Mouse (Mus musculus) right cerebral cortex, adult 18-20 months (tissue): Measurements from ENCODE around the gene Rae1.

Source experiments
- DNase-seq: peaks from one replicate; pipeline ENCODE4 v3.0.0; 2022; ENCODE audit warnings: mixed read lengths

The Rae1 gene

DNA sequence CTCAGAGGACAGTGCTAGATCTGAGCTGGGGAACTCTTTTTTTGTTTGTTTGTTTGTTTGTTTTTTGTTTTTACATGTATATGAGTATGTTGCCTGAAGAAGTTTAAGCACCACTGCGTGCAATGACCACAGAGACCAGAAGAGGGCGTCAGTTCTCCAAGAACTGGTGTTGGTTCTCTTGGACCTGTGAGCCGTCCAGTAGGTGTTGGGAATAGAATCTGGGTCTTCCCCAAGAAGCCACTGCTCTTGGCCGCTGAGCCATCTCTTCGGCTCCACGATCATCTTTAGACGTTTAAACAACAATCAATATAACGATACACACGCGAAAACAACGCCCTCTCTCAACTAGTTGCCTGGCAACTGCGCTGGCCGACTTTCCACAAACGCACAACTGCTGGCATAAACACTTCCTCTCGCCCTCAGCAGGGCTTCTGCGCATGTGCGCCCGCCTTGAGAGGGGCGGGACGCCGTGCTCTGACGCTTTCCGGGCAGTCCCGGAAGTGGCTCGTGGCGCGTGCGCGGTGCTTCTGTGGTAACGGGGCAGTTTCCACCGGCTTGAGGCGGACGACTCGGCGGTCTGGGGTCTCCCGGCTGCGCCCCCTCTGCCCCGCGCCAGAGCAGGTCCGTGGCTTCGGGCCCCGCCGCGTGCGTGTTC is at the start of gene Rae1:
Gene Rae1 (plus strand): TSS at position 488 of the 655 bp plus-strand sequence.
- peak; percentile 98 for DNase-seq

DNA sequence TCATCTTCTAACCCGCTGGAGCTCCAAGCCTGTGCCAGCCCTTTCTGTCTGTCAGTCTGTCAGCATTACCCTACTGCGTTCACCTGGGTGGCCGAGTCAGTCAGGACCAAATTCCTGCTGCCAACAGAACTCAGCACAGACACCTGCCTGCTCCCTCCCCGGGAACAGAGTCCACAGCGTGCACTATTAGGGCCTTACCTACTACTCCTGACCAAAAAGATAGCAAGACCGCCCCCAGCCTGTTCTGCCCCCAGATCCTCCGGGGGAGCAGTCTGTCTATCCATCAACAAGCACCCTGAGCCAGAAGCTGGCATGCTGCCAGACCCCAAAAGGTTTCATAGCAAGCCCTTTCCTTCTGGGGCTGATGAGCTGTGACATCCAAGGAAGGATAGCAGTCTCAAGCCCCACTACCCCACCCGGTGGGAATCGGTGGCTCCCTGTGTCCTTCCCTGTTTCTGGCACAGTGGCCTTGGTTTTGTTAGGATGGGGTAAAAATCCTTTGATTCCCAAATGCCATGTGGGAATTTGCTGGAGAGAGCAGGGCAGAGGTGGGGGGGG is 49.7 kb upstream of the Rae1 start:
- DNase-seq, result no peak

DNA sequence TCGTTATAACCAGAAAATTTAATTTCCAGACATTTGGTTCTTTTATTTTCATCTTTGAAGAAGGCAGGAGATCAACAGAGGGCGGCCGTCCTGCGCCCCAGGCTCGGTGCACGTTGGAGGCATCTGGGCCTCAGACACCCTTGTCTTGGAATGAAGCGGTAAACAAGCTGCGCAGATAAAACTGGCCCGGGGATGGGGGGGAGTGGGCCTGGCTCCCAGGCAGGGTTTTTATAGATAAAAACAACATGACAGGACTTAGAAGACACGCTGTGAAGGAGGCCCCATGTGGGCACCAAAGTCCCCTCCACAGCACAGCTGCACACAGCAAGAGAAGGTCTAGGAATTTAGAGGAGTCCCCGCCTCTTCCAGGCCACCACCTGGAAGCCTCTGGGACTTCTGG is 49.2 kb upstream of the Rae1 start:
- no peak for DNase-seq

DNA sequence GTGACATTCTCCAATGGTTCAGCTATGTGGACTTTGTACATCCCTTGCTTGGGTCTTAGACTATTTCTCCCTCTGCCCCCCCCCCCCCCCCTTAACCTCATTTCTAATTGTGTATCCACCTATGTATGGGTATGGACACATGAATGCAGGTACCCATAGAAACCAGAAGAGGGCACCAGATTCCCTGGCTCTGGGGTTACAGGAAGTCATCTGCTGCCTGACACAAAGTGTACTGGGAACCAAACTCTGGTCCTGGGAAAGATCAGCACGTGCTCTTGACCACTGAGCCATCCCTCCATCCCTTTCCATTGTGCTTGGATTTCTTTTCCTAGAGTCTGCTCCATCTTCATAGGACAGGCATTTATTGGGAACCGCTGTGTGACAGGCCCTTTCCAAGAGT is 47.9 kb upstream of the Rae1 start:
- DNase-seq, result no peak

DNA sequence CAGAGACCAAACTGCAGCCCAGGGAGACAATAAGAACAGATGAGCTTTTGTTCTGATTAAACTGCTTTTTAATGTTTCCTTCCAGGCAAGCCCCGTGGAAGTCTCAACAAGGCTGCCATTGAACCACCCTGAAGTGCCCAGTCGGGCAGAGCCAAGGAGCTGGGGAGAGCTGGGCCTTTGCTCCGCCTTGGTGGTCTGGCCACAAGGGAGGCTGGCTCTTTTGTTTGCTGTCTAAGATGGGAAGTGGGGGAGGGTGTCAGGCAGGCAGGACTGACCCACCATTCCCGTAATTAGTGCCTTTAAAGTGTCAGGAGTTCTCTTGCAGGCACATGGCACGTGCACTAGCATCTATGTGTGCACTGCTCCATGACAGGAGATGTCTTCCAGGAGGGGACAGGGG is 41.3 kb upstream of the Rae1 start:
- no peak for DNase-seq

DNA sequence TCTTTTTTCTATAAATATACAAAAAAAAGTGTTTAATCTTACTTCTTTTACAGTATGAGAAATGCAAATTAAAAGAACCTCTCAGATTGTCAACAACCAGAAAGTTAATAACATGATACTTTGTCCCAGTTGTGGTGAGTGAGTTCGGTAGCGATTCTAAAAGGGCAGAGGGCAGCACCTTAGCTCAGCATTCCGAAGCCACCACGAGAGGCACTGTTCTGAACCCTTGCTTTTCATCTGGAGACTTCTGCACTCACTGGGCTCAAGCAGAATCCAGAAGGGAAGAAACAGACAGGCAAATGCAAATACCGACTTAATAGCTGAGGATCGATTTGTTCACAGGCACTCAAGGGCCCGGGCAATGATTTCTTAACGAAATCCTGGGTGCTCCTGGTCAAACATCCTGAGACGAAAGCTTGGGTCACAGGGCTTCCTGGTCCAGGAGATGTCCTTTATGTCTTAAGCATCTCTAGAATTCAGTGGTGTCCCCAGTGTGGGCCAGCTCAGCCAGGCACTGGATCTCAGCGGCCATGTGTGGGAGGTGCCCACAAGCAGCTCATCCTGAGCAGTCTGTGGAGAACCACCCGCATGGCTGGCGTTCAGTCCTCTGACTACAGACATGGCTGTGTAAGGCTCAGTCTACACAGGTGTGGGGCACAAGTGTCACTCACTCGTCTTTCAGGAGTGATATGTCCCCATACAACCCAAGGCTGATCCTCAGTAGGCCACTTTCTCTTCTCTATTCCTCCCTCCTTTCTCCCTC is 40.7 kb upstream of the Rae1 start:
- no peak for DNase-seq

DNA sequence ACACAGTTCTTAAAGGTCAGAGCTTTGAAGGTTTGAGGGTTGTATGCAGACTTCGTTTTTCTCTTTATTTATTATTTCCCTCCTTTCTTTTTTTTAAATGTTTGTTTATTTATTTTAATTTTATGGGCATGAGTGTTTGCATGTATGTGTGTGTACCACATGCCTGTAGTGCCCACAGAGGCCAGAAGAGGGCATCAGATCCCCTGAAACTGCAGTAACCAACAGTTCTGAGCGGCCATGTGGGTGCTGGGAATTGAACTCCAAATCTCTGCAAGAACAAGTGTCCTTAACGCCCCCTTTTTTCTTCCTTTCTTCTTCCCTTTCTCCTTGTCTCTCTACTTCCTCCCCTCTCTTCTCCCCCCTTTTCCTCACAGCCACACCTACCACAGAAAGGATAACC is 39.6 kb upstream of the Rae1 start:
- DNase-seq, result no peak

DNA sequence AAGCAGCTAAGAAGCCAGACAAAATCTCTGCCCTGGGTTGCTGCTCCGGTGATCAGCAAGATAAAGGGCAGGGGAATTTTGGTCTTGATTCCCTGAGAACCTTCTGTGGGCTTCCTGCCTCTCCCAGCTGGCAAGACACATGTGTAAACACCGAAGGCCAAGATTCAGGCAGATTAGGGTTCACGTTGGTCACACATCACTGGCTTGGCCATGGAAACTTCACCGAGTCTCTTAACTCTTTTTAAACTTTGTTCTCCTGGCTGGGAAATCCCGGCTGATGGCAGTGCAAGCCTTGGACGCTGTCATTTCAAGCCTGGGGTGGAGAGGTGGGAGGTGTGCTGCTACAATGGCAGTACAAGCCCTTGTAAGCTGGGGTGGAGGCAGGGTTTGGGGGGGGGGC is 38.7 kb upstream of the Rae1 start:
- DNase-seq, result no peak

DNA sequence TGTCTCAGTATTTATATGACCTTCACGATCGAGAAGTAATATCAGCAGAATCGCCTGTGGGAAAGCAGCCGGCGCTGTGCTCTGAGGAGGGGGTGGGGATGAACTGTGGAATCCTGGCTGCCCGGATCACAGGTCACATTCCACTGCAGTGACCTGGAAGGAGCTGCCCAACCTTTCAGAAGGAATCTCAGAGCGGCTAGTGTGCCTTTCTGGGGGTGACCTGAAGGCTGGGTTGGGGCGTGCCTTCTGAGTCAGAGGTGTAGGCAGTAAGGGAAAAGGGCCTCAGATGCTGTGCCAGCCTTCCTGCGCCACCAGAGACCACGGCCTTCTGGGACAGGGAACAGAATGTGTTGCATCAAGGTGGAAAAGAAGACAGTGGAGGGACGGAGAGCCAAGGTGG is 34.7 kb upstream of the Rae1 start:
- DNase-seq, result no peak

DNA sequence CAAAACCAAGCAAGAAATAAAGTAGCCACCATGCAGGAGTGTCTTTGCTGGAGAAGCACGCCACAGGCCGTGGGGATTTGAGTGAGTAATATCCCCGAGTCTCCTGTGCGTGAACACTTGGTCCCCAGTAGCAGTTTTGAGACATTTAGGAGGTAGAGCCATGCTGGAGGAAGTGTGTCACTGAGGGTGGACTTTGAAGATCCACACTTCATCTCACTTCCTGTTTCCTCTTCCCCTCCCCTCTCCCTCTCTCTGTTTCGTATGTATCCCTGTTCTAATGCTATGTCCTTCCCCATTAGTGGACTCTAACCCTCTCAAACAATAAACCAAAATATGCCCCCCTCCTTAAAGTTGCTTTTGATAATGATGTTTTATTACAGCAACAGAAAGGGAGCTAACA is 33.4 kb upstream of the Rae1 start:
- DNase-seq, result no peak

DNA sequence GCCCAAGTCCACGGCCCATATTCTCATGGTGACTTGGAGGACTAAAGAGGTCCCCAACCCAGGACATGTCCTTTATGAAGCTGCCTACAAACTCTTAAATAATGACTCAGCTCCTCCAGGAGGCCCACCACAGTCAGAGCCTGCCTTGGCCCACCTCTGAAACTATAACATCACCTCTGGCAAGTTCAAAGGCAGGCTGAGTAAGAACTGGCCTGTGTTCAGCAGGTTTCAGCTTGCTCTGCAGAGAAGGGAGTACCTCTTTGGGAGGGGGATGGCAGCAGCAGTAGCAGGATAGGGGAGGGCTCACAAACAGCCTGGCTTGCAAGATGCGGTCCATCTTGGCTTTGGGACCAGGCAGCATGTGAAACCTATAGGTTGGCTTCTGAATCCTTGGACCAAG is 28.1 kb upstream of the Rae1 start:
- DNase-seq, result no peak

DNA sequence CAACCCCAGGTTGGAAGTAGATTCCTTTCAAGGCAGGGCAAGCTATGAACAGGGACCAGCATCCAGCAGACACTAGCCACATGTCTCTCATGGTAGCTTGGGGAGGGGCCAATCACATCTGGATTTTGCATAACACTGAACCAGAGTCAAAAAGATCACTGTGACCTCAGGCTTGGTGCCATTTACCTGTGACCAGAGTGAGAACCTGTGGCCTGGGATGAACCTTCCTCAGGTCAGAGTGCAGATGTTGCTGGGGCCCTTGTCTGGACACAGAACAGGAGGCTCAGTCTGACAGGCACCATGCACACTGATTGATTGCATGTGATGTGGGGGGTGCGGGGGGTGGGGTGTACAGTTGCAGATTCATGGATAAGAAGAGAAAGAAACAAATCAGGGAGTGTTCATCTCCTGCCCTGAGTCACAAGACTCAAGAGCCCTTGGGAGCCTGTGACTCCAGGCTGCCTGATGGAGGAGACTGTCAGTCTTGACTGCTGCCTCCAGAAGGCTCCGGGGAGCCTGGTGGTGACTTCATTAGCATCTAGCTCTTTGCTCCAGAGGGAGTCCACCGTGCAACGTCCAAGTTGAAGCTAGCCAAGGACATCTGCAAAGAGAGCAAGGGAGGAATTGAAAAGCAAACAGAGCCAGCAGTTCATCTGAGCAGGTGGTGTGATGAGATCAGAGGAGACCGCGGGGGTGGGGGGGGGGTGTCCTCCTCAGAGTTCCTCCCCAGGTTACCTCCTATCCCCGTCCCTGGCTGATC is 25.9 kb upstream of the Rae1 start:
- no peak for DNase-seq

DNA sequence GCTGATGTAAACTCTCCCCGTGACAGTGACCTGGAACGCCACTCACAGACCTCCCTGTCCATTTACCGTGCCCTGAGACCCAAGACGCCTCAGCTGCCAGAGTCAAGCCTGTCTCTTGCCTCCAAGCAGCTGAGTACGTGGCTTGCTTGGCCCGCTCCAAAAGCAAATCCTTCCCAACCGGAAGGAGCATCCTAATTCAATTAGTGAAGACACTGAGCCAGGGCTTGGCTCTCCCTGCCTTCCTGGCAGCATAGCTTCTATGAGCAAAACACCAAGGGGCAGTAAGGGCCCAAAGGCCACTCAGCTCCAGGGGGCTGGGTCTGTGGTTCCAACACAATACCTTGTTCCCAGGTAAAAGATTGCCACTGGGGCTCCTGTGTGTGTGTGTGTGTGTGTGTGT is 25.2 kb upstream of the Rae1 start:
- no peak for DNase-seq

DNA sequence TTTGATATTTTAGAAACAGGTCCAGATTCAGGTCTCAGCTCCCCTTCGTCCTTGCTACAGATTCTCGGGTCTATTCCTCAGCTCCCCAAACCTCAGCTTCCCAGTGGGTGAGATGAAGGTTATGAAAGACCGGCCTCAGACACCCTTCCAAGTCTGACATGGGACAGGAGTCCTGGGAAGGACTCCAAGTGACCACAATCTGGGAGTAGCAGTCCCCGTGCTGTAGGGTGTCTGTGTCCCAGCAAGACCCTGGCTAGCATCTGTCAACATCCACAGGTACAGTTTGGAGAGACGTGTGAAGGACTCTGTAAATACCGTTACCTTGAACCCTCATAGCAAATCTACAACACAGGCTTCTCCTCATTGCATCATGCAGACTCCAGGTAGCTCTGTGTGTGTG is 24.8 kb upstream of the Rae1 start:
- no peak for DNase-seq

DNA sequence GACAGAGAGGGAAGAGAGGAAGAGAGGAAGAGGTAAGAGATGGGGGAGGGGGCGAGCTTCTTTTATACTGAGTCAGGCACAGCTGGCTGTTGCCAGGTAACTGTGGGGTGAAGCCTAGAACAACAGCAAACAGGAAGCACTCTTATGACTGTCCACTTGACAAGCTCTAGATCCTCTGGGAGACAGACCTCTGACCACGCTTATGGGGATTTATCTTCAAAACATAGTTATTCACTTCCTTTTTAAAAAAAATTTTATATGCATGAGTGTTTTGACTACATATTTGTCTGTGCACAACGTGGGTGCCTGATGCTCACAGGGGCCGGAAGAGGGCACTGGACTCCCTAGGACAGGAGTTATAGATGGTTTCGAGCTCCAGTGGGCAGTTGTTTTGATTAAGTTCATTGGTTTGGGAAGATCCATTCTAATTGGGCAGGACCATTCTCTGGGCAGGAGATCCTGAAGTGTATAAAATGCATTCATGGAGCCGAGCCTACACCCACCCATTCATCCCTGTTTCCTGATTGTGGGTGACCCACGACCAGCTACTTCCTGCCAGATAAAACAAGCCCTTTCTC is 23.2 kb upstream of the Rae1 start:
- no peak for DNase-seq

DNA sequence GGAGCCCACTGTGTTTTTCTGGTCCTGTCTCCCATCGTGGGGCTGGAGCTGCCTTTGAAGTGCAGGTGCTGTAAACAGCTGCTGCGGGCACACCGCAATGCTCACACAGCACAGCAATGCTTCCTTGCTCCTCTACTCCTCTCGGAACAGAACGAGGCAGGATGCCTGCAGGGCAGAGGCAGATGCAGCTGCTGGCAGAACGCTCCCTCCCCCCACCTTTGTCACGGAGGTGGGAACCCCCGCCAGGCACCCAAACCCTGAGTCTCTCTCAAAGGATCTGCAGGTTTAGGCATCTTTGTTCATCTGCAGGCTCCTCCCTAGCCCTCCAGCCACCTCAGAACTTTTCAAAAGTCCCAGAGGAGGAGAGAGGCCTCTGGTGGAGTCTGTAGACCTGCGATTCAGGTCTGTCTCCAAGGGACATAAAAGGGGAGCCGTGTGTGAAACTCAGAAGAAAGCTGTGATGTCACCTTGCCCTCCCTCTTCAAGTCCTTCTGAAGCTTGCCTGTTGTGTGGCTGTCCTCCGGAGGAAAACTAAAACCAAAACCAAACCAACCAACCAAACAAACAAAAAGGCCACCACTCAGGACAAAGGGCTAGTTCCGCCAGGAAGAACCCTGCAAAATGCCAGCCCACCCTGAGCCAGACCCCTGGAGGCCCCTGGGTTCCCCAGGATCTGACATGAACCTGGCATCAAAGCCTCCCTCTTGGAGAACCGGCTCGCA is 22.3 kb upstream of the Rae1 start, which contains the start of gene Spo11:
Gene Spo11 (plus strand): TSS at position 292 of the 722 bp plus-strand sequence.
- no peak for DNase-seq

DNA sequence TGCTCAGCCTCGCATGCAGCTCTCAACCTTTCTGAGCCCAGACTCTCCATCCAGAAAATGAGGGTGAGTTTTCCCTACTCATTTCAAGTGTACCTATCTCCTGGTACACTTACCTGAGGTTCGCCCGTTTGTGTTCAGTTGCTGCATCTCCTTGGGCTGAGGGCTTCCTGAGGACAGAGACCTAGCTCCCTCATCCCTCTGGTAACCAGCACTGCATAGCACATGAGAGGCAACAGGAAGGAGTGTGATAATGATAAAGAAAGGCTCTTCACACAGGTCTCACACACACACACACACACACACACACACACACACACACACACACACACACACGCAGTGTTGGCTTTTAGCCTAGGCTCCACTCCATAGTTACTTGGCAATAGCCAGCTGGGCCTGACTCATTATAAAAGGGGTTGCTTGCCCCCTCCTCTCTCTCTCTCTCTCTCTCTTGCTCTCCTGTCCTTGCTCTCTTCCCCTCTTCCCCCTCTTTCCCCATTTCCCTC is 21.7 kb upstream of the Rae1 start:
- no peak for DNase-seq

DNA sequence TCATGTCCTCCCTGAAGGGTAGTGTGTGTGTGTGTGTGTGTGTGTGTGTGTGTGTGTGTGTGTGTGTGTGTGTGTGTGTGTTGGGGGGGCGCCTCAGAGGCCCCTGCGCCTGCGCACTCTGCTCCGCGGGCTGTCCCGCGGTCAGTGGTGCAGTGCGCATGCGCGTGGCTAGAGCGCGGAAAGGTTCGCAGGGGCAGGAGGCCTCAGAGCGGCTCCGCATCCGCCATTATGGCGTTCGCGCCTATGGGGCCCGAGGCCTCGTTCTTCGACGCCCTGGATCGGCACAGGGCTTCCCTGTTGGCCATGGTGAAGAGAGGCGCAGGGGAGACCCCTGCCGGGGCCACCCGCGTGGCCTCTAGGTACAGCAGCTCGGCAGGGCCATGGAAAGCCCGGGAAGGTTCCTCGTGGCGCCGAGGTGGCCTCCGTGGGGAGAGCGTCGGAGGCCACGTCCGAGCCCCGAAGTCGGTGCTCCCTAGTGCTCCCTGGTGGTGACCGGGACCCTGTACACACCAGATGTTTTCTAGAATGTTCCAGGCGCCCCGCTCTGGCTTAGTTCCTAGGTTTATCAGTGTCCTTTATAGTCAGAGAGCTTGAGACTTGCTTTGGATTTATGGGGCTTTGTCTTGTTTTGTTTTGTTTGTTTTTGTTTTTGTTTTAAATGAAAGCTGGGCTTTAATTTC is 20.1 kb upstream of the Rae1 start:
- DNase-seq, result no peak

DNA sequence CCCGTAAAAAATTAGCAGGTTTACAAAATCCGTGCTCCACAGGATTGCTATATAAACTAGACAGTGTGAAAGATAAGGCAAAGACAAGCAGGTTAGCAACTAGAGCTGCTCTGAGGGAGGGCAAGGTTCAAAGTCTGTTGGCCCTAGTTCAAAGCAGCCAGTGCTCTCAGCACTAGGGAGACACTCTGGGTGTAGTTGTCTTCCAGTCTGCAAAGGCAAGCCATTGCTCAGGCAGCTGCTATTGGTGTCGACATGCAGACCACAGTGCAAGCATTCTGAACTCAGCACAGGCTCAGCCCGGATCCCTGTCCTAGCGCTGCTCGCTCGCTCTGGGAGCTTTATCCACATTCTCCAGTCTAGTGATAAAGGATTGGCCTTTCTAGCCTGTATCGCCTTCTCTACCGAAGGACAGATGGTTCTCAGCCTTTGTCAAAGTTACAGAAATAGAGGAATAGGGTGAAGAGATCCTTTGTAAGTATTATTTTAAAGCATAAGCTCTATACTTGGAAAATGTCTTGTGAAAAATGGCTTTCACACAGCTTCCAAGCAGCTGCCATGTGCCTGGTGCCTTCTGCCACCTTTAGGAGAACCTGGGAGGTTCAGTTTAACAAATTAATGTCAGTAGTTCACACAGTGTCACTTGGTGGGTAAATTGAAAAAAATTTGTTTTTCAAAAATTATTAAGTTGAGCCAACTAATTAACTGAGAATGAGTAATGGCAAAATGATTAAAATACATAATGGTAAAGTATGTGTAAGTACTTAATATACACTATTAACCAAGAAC is 16.9 kb upstream of the Rae1 start:
- no peak for DNase-seq

DNA sequence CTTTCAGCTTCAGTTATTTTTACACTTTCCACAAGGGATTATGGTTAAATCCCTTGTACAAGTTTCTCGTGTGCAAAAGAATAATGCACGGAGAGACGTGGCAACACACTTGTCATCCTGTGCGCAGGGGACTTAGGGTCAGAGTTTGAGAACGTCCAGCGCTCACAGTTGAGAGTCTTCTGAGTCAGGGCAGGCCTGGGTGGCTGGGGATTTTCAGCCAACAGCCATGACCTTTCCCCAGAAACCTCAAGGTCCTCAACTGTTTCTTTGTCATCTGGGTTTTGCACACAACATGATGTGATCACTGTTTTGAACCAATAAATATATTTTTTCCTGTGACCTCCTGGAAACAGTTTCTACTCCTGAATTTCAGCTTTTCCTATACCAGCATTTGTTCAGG is 9.8 kb upstream of the Rae1 start:
- no peak for DNase-seq

DNA sequence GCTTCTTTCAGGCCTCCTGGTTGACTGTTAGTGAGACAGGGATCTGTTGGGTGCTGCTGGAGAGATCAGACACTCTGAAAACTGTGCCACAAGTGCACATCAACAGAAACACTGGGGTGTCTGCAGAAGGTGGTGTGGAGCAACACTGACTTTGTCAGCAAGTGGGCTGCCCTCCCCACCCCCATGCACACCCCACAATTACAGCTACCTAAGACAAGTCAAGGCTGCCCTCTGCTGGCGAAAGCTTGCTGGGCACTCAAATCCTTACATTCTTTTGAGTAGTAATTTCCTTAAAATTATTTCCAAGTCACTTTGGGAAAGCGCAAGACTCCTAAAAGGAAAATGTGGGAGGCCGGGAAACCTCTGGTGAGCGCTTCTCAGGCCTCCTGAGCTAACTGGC is 3.7 kb upstream of the Rae1 start:
- peak; percentile 76 for DNase-seq
